Mouse (Mus musculus) spleen, postnatal 10 days (tissue): ENCODE measurements around the gene Serf2.

Experiments
- DNase-seq, 2 experiments: peaks; one replicate each; pipeline ENCODE4 v3.0.0; 2021 to 2022; ENCODE audit warnings: low spot score in 2 of 2

Serf2 gene

DNA sequence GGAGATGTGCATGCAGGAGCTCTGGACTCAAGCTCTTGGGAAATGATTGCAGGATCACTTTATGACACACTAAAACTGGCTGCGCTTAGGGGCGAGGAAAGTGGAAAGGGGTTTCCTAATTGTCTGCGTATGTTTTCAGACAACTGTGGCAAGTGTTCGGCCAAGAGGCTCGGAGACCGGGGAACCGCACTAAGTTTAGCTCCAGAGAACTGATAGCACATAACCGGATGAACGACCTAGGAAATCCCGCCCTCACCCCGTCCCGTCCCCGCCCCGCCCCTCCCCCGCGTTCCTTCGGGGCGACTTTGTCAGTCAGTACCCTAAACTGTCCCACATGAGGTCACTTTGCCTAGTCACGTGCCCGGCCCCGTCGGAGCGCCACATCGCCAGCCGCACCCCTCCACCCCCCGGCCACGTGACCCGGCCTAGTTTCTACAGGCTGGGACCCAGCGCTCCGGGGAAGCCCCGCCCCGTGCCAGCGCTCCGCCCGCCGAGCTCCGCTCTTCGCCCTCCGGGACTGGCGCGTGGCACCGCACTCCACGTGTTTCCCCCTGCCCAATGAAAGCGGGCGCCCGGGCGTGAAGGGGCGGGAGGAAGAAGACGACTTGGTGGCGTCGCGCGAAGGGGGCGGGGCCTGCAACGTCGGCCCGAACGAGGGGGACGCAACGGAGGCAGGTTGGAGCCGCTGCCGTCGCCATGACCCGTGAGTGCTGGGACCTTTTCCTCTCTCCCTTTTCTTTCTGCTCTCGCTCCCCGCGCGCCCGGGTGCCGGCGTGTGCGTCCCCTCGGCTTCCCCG lies at the start of gene Serf2:
Gene Serf2, plus strand, starts transcription at position 457 of the 797 bp plus-strand sequence.
- DNase-seq: peak; percentile 97 to 100

GRCm38 (mm10) chr2:121403296-121403695 lies 45.7 kb upstream of the Serf2 start:
- no peak for DNase-seq

DNA sequence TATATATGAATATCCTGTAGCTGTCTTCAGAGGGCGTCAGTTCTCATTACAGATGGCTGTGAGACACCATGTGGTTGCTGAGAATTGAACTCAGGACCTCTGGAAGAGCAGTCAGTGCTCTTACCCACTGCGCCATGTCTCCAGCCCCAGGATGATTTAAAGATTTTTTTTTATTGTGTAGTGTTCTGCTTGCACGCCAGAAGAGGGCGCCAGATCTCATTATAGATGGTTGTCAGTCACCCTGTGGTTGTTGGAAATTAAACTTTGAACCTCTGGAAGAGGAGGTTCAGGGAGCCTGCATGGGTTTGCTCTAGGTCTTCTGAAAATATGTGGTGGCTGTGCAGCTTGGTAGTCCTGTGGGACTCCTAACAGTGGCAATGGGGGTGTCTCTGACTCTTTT lies 40.8 kb upstream of the Serf2 start:
- DNase-seq: peak; percentile 57 to 82

GRCm38 (mm10) chr2:121412843-121413386 lies 36.1 kb upstream of the Serf2 start:
- peak in 1 of 2 experiments; percentile 36 for DNase-seq

DNA sequence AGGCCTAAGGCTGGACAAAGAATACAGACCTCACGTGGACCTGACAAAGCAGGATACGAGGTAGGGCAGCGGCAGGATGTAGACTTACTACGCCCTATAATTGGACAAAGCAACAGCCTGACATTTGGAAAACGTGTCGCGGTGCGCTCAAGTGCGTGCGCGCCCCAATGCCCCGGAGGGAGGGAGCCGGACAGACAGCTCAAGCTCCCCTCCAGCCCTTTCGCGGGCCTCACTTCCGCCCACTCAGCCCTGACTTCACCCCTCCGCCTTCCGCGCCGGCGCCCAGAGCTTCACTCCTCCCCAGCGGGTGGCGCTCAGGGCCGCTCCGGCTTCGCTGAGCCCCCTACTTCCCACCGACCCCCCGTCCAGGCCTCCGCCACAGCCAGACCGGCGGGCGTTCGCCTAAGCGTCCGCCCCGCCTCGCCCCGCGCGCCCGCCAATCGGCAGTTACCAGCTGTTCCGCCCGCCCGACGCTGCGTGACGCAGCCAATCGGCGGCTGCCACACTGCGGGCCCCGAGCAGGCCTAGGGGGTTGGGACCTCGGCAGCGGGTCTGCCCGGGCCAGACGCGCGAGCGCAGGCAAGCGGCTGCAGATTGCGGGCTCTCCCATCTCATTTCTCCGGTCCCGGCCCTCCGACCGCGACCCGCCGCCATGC lies 35.5 kb upstream of the Serf2 start, which contains the start of the genes Pdia3 and Catsper2:
Gene Pdia3, plus strand, starts transcription at position 389 of the 656 bp plus-strand sequence.
Gene Catsper2, minus strand, starts transcription at position 406 of the 656 bp plus-strand sequence.
- DNase-seq: peak; percentile 94 to 95

DNA sequence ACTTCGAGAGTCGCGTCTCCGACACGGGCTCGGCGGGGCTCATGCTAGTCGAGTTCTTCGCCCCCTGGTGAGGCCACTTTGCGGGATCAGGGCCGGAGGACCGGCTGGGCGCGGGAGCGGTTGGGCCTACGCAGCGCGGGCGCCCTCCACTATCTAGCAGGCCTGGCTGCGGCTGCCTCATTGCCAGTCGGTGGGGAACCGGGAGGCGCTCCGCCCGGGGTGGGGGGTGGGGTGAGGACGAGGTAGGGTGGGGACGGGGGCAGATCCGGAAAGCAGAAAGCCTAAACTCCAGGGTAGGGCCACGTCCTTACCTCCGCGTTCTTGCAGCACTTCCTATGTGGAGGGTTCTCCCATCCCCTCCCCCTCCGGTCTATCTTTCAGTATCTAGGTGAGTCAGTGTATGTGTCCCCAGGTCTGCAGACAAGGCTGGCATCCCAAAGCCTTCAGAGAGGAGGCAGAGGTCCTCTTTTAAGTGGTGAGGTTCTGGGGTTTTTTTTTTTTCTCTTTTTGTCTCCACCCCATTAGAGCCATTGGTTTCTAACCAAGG lies 34.8 kb upstream of the Serf2 start:
- no peak for DNase-seq

DNA sequence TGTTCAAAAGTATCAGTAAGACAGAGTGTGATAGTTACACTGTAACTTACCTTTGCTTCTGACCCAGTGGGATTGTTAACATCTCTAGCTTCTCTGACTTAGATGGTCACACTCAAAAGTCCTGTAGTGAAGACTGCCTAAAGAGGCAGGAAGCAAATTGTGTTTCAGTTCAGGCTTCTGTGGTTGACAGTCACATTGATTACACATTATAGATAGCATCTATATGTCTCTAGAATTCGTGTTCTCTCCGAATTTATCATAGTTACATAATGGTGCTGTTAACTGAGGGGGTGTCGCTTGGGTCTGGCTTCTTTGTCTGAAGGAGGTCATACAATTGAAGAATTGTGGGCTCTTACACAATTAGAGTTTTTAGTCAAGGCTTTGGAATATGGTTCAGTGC lies 33.9 kb upstream of the Serf2 start:
- DNase-seq: no peak

DNA sequence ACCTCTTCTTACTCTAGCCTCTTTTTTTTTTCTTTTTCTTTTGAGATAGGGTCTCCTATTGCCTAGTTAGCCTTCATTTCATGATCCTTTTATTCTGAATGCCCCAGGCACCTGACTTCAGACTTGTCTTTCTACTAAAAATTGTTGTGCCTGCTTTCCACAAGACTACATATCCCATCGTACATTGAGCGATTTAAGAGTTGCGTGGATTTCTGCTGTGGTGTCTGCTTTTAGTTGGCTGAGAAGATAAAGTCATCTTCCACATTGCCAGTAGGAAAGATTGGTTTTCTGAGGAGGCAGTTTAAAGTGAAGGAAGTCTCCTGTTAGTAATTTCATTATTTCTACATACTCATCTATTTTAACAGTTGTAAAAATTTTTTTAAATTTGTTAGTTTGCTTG lies 33.4 kb upstream of the Serf2 start:
- no peak for DNase-seq

DNA sequence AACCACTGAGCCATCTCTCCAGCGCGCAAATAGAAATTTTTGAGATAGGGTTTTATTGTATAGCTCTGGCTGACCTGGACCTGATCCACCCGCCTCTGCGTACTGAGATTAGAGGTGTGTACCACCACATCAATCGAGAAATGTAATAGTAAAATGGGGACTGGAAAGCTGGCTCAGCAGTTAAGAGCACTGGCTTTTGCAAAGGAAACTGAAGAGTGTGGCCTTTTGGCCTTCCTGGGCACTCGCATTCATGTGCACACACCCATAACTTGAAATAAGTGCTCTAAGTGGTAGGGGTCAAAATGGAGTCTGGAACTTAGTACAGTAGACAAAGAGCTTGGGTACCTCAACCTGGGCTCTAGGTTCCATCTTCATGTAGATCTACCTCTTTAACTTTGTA lies 32.6 kb upstream of the Serf2 start:
- DNase-seq: no peak

GRCm38 (mm10) chr2:121418476-121418875 lies 30.5 kb upstream of the Serf2 start:
- DNase-seq: no peak

DNA sequence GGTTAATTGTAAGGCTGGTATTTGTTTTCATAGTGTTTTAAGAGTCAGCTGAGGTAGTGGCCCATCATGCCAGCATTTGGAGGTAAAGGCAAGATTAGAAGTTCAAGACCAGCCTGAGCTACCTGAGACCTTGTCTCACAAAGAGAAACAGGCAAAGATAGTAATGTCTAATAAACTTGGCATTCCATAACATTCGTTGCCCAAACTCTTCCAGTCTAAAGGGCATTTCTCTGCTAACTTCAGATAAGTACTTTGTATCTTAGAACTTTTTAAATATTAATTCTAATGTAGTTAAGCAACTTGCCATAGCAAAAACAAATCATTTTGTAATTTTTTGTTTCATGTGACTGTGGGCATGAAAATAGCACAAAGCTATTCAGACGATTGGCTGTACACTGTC lies 25.8 kb upstream of the Serf2 start:
- DNase-seq: no peak

- no peak for DNase-seq
Measured at GRCm38 (mm10) chr2:121425890-121426289, 23.1 kb upstream of the Serf2 start.

DNA sequence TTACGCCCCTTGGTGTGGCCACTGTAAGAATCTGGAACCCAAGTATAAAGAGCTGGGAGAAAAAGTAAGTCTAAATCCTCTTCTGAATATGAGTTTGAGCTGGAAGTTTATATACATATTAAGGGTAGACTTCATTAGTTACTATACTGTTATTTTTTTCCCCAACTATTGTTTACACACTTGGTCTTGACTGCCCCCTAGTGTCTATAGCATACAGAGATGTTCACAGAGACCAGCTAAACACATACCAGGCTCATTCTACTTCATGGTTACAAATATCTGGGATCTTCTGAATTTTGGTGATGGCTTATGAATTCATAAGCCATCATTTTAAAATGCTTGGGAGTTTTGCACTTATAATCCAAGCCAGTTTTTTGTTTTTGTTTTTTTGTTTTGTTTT lies 14.1 kb upstream of the Serf2 start:
- no peak for DNase-seq

GRCm38 (mm10) chr2:121439746-121440145 lies 9.2 kb upstream of the Serf2 start:
- no peak for DNase-seq

DNA sequence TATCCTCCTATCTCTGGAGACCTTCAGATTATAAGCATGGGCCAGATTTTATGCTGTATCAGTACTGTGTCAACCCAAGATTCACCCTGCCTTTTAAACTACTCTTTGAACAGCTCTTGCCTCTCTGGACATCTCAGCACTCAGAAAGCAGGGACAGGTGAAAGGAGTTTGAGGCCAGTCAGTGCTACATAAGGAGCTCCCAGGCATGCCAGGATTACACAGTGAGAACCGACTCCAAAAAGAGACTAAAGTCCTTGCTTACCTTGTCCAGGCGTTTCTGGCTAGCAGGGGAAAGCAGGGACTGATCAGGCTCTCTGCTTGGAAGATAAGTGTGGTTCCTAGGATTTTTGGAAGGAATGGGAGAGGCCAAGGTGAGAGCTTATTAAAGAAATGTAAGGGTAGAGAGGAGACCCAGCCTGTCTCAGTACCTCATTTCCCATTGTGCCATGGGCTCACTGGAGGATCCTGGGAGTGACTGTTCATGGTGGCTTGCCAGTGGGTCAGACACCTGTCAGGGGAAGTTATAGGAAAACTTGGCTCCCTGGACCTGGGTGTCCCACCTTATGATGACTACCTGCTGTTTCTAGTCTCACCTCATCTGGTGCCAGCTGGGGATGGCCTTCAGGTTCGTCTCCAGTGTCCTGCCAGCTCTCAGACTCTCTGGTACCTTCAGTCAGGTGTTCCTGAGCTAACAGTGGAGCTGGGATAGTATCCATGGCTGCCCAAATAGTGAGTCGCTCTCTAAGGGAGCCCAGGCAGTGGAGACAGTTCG lies 8.0 kb upstream of the Serf2 start:
- DNase-seq: no peak

DNA sequence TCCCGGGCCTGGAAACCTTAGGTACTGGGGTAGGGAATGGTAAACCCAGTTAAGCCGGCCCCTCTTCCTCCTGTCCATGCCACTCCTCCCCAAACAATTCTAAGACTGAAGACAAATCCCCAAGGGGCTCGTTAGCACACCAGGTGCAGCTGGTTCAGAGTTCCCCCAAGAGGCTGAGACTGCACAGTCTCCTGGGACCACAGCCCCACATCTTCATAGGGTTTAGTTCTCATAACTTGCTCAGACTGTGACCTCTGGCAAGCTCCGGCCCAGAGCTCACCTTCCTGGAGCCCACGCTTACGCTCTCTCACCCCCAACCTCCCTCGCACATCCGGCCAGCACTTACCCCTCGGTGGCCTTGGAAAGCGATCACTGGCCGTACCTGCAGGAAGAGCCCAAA lies 7.2 kb upstream of the Serf2 start:
- peak in 1 of 2 experiments; percentile 75 for DNase-seq

DNA sequence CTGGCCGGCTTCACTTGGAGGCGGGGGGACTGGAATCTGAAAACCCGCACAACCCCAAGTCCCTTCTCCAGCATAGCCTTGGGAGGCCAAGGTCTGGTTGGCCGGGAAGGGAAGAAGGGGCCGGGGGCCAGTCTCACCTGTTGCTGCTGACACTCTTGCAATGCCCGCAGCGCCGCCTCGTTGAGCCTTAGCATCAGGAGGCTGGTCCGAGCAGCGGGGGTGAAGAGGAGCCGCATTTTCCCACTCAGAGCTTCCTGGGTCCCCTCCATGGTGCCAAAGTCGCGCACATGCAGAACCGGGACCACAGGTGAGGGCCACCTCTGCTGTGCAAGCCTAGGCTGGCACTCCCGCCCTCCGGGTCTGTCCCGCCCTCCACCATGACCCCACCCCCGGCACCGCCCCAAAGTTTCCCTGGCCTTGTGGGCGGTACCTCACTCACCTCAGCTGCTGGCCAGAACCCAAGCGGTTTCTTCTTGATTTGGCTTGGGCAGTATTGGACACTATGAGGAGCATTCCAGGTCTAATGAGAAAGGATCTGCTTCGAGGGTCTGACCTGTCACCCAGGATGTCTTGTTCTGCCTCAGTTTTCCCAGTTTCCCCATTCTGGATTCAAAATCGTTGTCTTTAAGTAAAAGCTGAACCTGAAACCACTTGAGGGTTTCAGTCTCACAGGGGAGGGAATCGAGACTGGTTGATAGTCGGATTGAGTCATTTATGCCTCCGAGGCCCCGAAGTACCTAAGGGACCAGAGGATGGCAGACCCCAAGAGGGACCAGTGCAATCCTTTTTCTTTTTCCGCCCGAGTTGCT lies 6.5 kb upstream of the Serf2 start:
- DNase-seq: peak; percentile 76 to 86

DNA sequence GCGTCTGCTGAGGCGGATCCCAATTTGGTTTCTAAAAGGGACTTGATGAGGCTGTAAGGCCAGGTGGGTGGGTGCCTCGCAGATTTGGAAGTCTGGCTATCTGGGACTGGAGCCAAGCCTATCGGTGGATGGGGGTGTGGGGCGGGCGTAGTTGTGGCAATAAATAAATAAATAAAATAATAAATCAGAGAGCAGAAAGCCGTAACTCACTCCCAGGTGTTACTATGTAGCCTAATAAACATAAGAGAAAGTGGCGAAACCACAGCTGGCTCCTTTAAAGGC lies 6.0 kb upstream of the Serf2 start:
- DNase-seq: peak in 1 of 2 experiments; percentile 33

DNA sequence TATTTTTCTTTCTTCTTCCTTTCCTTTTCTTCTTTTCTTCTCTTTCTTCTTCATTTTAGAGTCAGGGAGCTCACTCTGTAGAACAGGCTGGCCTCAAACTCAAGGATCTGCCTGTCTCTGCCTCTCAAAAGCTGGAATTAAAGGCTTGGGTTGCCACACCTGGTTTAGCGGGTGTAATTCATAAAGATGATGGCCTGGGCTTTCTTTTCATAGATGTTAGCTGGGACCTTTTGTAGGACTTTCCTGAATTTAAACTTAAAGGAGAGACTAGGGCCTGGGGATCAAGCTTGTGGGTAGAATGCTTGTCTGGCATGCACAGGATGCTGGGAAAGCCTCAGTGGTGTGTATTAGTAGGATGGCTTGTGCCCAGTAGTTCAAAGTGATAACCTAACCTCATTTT lies 4.8 kb upstream of the Serf2 start, which contains the start of gene Ell3:
Gene Ell3, minus strand, starts transcription at position 101 of the 400 bp plus-strand sequence.
- DNase-seq: no peak

DNA sequence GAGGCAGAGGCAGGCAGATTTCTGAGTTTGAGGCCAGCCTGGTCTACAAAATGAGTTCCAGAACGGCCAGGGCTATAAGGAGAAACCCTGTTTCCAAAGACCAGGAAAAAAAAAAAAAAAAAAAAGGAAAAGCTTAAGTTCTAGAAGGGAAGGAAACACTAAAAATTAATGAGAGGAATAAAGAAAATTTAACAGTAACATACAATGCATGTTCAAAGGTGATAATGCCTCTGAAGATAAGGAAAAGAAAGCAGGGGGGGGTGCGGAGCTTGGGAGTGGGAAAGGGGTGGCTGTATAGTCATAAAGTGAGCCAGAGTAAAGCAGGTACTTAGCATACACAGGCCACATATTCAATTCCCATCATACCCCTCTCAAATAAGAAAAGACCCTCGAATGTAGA lies 3.9 kb upstream of the Serf2 start:
- no peak for DNase-seq

DNA sequence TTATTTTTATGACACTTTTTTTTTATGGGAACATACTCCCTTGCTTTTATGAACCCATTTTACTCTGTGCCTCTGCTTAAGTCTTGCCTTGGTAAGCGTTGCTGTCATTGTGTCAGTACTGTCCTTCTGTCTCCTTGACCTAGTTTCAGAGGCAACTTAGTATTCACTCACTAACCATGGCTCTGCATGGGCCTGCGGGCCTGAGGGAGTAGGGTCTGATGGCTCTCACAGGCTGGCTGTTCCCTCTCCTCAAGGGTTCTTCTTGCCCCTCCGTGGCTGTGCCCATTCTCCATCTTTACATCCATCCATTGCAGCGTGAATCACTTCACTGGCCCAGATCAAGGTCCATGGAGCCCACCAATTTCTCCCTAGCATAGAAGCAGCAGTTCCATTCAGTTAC lies 2.5 kb upstream of the Serf2 start:
- DNase-seq: no peak
